Mouse (Mus musculus) kidney, adult 18-20 months (tissue): ENCODE data around the gene Ly6g5c.
A peak's percentile ranks its signal among the peaks of the same experiment; 100 is the strongest.

Source experiments
- DNase-seq: peaks from one replicate; pipeline ENCODE4 v3.0.0; 2021

The Ly6g5c gene

DNA sequence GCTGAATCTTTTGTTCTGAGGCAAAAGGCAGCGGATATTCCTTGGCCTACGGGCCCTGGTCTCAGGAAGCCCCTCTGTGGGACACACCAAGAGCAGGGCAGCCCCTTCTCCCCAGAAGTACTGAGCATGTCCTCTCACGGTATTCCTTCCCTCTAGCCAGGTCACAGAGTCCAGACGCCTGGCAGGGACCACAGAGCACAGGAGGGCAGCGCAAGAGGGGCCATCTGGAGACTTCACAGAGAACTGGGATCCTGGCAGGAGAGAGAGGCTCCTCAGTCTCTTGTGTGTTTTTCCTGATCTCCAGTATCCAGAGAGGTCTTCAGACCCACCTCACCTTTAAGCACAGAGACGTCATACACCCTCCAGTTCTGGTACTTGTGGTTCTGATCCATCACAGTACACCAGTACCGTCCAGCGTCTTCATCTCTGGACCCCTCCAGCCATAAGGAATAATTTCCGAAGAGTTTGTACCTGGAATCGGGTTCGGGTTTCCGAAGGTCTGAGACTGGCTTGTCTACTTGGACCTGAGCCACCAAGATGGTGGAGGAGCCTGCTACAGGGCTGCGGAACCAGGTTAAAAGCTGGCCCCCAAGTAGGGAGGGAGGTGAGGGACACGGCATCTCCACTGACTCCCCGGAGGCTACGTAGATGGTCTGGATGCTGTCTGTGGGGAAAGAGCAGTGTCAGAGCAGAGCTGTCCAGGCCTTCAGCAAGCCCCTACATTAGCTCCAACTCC is 25.1 kb upstream of the Ly6g5c start:
- DNase-seq = no peak

DNA sequence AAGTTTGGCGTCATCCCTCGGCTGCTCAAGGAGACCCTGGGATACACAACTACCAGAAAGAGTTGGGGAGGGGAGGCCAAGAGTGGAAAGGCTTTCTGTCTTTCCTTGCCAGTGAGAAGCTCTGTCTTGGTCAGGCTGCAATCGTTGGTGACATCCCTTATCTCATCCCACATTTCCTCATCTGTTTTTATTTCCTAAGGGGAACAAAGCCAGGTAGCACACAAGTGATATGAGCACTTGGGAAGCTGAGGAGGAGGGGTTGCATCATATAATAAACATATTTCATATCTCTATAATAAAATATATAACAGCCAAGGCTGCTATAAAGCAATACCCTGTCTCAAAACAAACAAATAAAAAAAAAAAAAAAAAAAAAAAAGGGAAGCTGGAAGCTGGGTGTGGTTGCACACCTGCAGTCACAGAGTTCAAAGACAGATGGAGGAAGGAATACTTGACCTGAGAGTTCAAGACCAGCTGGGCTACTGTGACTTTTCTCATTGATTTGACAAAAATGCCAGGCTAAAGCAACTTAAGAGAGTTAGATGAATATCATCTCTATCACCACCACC is 24.1 kb upstream of the Ly6g5c start:
- DNase-seq = no peak

DNA sequence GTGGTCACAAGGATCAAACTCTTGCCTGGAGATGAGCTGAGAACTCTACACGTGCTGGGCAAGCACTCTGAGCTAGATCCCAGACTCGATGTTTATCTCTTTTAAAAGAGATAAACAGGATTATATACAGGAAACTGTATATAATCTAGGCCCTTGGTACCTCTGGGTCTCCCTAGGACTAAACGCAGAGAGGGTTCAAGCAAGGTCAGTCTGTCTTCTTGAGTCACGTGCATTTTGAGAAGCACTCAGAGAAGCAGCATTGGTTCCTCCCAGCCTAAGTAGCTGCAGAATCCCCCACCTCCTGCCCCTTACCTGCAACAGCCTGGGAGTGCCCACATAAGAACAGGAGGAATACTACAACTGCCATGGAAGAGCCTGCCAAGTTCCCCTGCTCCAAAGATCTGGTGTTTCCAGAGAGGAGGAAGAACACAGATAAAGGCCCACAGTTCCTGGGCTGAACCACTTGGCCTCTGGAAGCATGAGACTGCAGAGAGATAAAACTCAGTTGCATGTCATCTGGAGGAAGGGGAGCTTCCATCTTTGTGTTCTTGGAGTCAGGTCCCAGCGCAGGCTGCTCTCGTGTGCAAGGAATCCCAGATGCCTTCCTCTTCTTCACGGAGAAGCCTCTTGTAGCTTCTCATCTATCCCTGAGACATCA is 22.7 kb upstream of the Ly6g5c start, which contains the start of gene Ly6g6f:
Gene Ly6g6f, minus strand, starts transcription at position 403 of the 658 bp plus-strand sequence.
- DNase-seq = no peak

DNA sequence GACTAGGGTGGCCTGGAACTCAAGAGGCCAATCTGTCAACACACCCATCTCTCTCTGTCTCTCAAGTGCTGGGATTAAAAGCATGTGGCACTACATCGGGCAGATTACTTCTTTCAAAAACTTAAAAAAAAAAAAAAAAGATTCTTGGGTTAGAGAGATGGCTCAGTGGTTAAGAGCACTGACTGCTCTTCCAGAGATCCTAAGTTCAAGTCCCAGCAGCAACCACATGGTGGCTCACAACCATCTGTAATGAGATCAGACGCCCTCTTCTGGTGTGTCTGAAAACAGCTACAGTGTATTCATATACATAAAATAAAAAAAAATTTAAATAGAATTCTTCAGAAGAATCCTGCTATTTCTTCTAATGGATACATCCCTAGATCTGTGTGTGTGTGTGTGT is 19.9 kb upstream of the Ly6g5c start:
- no peak for DNase-seq

DNA sequence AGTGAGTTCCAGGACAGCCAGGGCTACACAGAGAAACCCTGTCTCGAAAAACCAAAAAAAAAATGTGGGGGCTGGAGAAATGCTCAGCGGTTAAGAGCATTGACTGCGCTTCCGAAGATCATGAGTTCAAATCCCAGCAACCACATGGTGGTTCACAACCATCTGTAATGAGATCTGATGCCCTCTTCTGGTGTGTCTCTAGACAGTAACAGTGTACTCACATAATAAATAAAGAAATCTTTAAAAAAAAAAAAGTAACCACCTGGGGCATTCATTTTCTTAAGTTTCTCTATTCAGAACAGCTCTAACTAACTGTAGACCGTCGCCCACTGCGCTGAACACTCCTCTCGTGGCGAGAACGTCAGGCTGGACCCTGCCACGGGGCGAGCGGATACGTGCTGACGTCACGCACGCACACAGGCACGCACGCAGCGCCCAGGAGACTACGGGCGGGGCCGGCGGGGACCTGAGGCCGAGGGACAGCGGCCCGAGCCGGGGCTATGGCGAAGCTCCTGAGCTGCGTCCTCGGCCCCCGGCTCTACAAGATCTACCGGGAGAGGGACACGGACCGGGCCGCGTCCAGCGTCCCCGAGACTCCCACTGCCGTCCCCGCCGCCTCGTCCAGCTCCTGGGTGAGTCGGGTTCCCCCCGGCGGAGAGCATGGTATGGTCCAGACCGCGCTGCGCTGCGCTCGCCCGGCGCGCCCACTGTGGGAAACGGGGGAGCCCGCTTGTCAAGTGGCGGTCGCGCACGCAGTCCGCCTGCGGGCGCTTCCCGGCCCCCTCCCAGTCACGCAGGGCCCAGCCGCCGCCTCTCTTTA is 19.0 kb upstream of the Ly6g5c start, which contains the start of gene Abhd16a:
Gene Abhd16a, plus strand, starts transcription at position 439 of the 820 bp plus-strand sequence.
- peak; percentile 97 for DNase-seq

DNA sequence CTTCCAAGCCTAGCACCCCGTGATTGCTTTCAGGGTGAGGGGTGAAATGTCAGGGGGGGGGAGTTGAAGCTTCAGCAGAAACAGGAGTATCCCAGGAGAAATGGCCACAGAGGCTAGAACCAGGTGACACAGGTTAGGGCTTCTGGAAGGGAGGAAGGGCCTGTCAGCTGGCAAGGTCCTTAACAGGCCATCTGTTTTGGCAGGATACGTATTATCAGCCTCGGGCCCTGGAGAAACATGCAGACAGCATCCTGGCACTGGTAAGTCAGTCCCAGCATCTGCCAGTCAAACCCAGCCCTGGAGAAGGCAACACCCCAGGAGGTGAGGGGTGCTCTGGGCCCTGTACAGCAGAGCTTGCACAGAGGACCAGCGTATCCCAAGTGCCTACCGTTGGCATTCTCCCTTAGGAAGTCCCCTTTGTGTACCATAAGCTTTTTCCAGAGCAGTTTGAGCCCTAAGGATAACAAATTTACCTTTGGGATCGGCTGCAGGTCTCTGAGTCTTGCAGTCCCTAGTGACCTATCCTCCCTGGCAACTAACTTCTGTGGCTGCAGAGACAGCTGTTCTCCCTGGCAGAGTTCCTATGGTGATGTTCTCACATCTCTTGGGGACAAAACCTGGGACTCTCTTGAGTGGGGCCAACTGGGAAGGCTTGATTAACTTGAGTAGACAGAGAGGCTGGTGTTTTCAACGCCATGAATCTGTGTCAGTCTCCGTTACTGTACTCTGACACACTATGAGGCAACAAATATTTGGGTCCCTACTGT is 17.7 kb upstream of the Ly6g5c start:
- DNase-seq = peak; percentile 9

DNA sequence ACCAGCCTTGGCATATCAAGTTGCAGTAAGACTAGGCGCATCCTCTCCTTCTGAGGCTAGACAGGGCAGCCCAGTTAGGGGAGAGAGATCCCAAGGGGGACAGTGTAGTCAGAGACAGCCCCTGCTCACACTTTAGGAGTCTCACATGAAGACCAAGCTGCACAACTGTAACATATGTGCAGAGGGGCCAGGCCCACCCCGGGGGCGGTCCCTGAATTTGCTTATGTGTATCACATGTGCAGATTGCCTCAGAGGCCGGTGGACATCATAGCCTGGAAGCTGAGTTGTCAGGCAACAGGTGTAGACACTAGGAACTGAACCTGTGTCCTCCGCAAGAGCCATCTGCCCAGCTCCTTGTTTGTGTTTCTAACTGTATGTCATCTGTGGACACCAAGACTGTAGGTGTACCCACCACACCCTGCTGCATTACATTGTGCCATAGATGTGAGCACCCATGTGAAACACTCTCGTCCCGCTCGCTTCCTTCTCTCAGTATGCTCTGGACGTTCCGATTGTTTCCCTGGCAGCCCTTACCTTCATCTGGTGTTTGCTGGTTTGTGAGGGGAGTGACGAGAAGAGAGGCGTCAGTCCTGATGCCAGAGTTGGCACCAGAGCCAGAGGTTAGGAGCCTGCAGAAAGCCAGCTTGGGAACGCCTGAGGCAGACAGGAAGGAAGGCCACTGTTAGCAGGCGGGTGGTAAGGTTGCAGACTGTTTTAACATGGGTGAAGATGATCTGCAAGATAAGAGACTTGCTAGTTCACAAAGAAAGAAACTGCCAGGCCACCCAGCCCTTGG is 15.5 kb upstream of the Ly6g5c start:
- DNase-seq = no peak

DNA sequence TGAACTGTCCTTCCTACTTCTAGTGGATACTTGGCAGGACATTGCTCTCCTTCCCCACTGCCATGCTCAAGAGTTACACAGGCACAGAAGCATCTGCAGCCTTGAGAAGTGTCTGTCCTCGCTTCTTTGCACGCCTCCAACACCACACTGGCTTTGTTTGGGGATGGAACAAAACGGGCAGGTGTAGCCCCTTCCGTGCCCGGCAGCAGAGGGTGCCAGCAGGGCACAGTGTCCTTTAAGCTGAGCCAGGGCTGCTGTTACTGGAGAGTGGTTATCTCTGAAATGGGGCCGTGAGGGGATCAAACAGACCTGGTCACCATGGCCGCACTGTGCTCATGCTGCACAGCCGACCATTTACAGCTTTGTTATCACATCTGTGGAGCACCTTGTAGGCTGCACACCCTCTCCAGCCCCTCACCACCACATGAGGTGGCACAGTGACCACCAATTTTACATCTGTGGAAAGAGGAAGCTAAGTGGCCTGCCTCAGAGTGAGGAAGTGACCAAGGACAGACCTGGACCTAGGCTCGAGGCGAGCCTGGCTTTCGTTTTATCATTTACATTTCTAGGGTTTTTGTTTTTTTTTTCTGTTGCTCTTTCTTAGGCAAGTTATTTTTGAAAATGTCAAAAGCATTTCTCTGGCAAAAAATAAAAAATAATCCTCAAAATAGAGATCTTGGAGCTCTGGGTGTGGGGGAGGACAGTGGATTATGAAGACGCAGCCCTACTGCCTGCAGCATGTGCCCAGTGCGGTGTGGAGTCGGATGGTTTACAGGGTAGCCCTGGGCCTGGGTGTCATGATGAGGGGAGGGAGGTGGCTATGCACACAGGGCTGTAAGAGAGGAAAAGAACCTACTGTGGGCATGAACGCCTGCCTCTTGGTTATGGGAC is 13.4 kb upstream of the Ly6g5c start:
- no peak for DNase-seq

DNA sequence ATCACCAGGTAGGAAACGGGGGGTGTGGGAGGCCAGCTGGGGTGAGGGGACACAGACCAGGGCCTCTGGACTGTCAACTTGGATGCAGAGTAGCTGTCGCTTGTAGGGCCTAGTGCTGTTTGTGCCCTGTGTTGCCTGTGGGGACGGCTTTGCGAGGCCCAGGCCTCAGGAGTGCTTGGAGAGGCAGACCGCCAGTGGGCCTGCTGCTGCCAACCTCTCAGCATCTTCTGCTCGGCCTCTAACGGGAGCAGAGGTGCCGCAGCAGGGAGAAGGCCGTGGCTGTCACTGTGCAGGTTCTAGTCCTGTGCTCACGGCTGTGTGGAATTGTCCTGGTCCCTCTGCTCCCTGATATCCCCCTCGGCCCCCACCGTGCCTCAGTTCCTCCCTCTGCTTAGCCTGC is 11.5 kb upstream of the Ly6g5c start:
- DNase-seq = no peak

DNA sequence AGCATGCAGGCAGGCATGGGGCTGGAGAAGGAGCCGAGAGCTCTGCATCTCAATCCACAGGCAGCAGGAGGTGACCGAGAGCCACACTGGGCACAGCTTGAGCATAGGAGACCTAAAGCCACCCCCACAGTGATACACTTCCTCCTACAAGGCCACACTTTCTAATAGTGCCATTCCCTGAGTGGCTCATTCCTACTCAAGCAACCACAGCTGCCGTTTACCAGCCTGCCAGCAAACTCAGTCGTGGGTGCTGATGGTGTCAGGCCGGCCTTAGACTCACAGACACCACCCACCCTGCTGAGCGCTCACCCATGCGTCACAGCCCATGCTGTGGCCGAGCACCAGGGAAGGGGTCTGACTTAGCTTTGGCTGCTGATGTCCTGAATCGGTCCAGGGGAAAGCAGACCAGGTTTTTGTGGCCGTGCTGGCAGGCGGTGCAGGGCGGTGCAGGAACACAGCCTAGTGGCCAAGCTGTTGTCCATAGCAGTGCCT is 10.9 kb upstream of the Ly6g5c start:
- DNase-seq = peak; percentile 26

DNA sequence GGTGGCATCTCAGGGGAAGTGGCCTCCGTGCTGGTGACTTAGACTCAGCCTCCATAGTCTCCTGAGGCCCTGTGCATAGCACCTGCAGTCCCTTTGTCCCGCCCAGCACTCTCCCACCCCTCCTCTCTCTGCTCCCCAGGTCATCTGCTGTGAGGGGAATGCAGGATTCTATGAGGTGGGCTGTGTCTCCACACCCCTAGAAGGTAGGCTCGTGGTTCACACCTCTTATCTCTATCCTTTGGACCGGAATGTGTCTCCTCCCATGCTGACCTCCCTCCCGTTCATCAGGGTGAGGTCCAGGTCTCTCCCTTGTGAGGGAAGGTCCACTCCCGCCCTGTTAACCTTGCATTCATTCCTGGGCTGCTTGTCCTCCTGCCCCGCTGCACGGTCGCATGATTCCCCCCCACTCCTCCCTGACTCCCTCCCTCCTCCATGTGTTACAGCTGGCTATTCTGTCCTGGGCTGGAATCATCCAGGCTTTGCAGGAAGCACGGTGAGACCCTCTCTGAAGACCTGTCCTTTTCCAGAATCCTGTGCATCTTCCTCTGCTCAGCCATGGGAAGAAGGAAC is 7.8 kb upstream of the Ly6g5c start:
- DNase-seq = no peak

DNA sequence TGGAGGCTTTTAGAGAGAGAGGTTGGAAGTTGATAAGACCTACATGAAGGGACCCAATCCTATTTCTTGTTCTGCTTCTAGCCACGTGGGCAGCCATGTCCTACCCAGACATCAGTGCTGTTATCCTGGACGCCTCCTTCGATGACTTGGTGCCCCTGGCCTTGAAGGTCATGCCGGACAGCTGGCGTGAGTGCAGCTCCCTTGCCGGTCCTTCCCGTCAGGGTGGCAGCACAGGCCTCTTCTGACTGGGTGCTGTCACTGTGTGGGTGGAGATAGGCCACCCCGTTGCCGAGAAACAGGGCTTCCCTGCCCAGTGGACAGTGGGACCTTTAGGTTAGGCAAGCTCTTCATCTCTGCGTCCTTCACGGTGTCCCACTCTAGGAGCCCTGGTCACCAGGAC is 6.9 kb upstream of the Ly6g5c start:
- no peak for DNase-seq

DNA sequence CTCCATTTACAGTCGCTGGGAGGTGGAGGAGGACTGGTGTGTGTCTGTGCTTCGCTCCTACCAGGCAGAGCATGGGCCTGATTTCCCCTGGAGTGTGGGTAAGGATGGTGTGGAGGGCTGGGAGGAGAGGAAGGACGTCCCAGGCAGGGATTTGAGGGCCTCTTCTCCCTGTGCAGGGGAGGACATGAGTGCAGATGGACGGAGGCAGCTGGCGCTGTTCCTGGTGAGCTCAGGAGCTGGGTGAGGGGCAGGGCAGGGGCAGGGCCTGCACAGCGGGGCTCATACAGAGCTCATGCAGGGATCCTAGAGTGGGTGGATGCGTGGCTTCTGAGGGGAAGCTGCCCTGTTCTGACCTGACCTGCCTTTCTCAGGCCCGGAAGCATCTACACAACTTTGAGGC is 5.8 kb upstream of the Ly6g5c start:
- DNase-seq = no peak

DNA sequence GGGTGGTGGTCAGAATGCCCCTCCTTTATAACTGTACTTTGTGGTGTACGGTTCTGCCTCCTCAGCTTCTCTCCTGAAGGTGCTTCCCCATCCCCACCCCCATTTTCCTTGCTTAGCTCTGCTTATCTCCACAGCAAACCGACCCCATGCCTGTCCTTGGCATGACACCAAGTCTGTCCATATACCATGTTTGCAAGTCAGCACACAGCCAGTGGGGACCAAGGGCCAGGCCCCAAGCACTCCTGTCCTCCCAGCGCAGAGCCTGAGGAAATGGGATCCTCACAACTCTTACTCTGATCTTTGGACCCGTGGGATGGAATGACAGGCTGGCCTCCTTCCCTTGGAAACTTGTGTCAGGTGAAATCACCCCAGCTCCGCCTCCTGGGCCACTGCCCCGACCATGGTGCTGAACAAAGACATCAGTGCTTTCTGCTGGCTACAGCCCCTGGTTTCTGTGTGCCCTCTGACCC is 4.8 kb upstream of the Ly6g5c start:
- peak; percentile 65 for DNase-seq

DNA sequence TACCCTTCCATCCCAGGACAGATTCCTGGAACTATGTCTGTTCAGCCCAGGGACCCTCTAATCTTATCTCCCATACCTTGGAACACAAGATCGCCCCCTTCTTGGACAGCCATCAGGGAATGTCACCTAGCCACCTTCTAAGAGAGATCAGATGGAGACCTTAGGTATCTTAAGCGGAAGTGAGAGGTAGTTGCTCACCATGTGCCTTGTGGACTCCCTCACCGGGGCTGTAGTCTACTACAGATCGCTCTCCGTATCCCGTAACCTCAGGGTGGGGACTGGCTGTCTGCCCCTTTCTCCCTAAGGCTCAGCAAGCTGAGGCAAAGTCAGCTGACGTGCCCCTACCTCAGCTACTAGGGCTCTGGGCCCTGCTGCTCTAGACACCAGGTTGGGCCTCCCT is 4.0 kb upstream of the Ly6g5c start:
- no peak for DNase-seq

DNA sequence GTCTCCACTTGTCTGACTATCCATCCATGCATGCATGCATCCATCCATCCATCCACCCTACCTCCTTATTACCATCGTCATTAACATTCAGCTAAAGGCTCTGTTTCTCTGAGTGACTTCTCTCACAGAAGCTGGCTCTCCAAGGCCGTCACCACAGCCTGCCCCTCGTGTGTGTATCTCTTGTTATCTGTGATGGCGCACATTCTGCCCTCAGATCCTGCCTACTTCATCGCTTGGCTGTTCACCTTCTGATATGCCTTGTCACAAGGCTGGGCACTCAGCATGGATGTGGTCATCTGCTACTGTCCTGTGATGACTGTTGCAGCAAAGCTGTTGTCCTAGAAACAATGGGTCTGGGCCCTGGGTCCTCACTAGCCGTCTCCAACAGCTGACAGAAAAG is 3.3 kb upstream of the Ly6g5c start:
- DNase-seq = no peak

DNA sequence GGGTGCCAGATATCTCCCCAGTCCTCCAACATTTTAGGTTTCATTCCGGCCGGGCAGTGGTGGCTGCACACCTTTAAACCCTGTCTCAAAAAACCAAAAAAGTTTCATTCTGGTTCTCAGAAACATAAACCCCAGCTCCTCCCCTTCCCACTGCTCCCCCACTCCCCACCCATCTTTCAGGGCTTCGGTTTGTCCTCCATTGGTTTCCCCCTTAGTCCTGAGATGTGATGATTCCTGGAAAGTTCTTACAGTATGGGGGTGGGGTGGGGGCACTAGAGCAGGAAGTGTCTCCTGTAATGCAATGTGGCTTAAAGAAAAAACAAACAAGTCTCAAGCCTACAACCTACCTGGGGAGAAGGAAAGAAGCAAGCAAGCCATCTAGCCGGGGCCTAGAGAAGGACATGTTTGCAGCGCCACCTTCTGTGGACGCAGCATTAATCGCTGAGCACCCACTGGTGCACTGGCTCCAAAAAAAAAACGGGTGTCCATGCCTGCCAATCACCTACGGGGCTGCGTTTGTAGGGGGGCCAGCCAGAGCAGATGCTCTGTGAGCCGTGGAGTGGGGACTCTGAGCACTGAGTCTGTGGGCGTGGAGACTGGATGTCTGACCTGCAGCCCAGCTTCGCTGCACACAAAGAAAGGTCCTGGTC is 2.2 kb upstream of the Ly6g5c start:
- DNase-seq = peak; percentile 54

DNA sequence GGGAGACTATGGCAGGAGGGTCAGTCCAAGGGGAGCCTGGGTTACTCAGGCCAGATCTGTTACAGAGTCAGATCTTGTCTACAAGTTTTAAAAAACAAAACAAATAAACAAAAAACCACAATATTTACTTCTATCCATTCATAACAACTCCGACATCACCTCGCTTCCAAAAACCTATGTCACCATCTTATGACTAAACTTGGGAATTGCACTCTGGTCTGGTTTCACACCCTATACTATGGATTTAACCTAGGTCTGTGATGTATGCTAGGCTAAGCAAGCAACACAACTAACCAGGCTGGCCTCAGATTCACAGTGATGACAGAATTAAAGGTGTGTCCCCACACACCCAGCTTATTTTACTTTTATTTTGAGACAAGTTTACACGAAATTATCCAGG is 1.6 kb upstream of the Ly6g5c start:
- no peak for DNase-seq

DNA sequence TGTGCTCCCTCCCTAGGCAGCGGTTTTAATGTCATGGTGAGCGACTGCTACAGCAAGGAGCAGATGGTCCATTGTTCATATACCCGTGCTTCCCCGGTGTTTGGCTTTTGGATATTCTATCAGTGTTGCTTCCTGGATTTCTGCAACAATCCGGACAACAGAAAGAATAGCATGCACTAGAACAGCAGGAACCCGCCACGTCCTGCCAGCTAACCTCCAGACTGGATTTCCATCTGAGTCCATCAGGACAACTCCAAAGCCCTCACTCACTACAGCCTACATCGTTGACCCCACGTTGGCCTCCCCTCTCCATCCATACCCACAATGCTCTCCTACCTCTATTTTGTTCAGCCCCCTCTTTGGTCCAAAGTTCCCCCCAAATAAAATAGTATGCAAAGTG is 3.7 kb downstream of the Ly6g5c start:
- no peak for DNase-seq
